Mouse (Mus musculus): ENCODE results near the gene Dmrtc1c2.
"Not testable (repeated sequence)": the region's sequence is repeated elsewhere in the genome, so short reads cannot be mapped to it uniquely, and the experiment has no call there.

The Dmrtc1c2 gene

GRCm38 (mm10) chrX:102854516-102854915 lies at the start of gene Dmrtc1c2:
Gene Dmrtc1c2, minus strand, starts transcription at chrX:102854616.
- DNase-seq = not testable (repeated sequence)

GRCm38 (mm10) chrX:102867871-102868270 lies 13.5 kb upstream of the Dmrtc1c2 start, which contains the start of gene 1700031F05Rik:
Gene 1700031F05Rik, minus strand, starts transcription at chrX:102867971.
- DNase-seq = no peak

- no peak for DNase-seq
Measured at GRCm38 (mm10) chrX:102812311-102812710, 42.1 kb downstream of the Dmrtc1c2 start.

DNA sequence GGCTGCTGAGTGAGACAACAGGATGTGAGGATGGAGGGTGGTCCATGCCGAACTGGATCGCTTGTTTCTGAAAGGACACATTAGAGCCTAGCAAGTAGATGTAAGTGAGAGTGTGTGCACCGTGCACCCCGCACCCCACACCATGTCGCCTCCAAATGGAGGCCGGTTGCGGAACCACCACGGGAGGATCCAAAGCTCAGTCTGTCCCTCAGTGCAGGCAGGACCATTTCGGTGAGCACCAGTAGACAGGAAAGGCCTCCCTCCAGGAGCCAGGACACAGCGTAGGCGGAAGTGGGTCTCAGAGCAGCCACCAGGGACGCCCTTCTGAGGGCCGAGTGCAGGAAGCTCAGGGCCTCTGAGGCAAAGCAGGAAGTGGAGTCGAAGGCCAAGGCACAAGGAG lies 51.8 kb downstream of the Dmrtc1c2 start, which contains the start of gene Dmrtc1c1:
Gene Dmrtc1c1 (plus strand): TSS at position 301 of the 400 bp plus-strand sequence.
- not testable (repeated sequence) for DNase-seq
